Mouse (Mus musculus) adrenal gland (tissue): ENCODE results near the gene Slc7a7.
"Not testable (repeated sequence)": the region's sequence is repeated elsewhere in the genome, so short reads cannot be mapped to it uniquely, and the experiment has no call there.

Source experiments
- intact Hi-C: fragments of 180-260 bp; cut with DNase I; formaldehyde crosslinking; loops from one replicate; pipeline ENCODE4 v1.15.1; 2025

The Slc7a7 gene

GRCm38 (mm10) chr14:54381816-54382215 lies 35.8 kb downstream of the Slc7a7 start:
- intact Hi-C loops: no loop called here

DNA sequence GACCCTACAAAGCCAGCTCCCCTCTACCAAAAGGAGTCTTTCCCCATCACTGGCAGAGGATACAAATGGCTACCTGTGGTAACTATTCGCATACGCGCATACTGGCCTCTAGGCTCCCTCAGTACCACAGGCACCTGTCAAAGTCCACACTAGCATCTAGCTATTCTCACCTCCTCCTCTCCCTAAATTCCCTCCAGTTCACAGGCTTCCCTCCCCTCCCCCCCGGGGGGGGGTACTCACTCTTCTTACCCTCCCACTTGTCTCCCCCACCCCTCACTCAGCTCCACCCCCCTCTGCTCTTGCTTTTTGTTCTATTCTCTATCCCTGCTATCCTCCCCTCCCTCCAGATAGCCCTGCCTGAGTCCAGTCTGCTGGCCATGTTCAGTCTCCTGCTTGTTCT lies 37.0 kb downstream of the Slc7a7 start:
- intact Hi-C loops: no loop called here

DNA sequence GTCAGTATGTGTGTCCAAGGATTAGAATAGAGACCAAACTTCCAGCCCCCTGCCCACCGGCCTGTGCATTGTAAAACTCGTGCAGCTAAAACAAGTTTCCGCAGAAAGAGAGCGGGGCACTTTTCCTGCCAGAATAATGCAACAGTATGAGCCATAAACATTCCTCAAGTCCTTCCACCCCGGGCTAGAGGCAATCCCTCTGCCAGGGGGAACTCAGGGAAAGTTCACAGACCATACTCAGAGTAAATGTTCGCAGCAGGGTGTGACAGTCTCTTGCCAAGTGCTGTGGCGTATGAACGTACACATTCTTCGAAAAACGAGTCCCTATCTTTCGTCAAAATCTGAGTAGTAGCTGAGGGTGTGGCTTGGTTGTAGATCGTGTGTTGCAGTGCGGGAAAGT lies 38.0 kb downstream of the Slc7a7 start:
- intact Hi-C loops: loop anchor here (5.0 kb wide), 1 partner anchor 33 kb away; no protein-coding TSS in a partner anchor

GRCm38 (mm10) chr14:54377166-54377565 lies 40.4 kb downstream of the Slc7a7 start:
- intact Hi-C loops: loop anchor here (5.0 kb wide), 1 partner anchor 35 kb away; no protein-coding TSS in a partner anchor

DNA sequence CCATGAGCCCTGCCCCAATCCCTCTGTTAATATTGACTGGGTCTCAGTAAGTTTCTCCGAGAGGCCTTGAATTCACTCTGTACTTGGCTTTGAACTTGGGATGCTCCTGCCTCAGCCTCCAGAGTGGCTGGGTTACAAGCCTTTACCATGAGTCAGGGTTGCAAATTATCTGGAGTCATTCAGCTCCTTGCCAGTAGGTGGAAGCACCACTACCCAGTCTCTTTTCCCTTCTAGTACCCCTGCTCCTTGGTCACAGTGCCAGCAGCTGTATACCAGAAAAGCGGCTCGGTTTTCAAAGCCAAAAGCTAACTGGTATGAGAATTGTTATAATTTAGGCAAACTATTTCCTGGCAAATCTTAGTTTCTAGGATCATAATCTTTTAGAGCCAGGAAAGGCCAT lies 41.7 kb downstream of the Slc7a7 start:
- intact Hi-C loops: loop anchor here (5.0 kb wide), 1 partner anchor 36 kb away; no protein-coding TSS in a partner anchor

- intact Hi-C loops: no loop called here
Measured at GRCm38 (mm10) chr14:54372923-54373322, 44.7 kb downstream of the Slc7a7 start.

DNA sequence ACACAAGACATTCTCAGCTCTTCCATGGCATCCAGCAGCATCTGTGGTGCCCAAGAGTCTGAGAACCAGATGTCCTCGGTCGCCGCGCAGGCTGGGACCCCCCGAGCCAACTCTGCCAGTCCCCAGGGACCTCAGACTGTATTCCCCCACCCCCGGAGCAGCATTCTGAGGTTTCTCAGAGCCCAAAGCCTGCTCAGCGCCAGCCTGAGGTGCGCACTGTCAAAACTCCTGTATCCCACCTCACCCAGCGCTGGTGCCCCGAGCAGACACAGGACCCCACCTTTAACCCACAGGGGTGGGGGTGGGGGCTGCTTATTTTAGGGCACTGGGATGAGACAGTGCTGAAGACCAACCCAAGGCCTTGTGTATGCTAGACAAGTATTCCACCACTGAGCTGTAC lies 46.1 kb downstream of the Slc7a7 start:
- intact Hi-C loops: no loop called here

- intact Hi-C loops: no loop called here
Measured at GRCm38 (mm10) chr14:54370595-54370994, 47.0 kb downstream of the Slc7a7 start.

- intact Hi-C loops: no loop called here
Measured at GRCm38 (mm10) chr14:54369372-54369771, 48.2 kb downstream of the Slc7a7 start.

- intact Hi-C loops: no loop called here
Measured at GRCm38 (mm10) chr14:54367429-54368060, 50.0 kb downstream of the Slc7a7 start.

DNA sequence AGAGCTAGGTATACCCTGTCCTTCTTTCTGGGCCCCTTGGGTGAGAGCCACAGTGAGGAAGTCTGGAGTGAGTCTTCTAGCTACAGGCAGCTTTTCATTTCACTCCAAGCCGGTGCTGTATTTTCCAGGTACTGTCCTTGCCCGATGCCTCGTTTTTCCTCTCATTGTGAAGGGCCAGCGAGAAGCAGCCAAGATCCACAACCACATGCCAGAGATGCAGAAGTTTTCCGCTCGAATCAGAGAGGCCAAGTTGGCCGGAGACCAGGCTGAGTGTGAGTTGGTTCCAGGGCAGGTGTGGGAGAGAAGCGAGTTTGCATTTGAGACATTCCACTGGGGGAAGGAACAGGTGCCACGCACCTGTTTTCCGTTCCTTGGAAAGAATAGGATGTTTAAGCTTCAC lies 51.0 kb downstream of the Slc7a7 start:
- intact Hi-C loops: no loop called here

DNA sequence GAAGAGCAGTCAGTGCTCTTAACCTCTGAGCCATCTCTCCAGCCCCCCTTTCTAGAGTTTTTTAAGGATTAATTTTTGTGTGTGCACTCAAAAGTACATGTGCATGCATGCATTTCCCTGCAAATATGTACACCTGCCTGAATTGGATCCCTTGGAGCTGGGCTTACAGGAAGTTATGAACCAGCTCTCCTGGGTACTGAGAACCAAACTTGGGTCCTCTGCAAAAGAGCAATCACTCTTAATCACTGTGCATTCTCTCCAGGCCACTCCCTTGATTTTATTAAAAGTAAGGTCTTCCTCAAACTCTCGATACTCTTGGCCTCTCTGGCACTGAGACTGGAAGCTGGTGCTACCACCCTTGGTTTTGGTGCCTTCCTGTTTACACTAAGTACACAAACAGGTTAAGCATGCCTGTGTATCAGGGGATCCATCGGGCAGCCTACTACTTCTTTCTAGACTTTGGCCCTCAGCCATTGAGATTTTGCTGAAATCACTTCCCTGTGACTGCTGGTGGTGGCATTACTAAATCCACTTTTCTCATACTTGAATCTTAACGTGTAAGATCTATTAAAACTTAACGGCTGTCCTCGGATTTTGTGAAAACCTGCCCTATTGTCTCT lies 52.4 kb downstream of the Slc7a7 start:
- intact Hi-C loops: no loop called here

DNA sequence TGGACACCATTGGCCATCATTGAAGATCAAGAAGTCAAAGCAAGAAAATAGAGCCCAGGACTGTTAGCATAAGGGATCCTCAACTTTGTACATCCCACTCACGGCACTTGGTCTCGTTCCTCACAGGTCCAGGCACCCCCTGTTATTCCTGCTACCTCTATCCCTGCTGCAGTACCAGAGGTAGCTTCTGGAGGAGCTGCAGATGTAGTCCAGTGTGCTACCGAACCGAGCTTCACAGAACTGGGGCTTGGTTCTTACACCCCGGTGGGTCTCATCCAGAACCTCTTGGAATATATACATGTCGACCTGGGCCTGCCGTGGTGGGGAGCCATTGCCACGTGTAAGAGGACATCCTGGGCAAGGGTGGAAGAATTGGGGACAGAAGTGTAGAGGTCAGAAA lies 54.4 kb downstream of the Slc7a7 start:
- intact Hi-C loops: no loop called here

DNA sequence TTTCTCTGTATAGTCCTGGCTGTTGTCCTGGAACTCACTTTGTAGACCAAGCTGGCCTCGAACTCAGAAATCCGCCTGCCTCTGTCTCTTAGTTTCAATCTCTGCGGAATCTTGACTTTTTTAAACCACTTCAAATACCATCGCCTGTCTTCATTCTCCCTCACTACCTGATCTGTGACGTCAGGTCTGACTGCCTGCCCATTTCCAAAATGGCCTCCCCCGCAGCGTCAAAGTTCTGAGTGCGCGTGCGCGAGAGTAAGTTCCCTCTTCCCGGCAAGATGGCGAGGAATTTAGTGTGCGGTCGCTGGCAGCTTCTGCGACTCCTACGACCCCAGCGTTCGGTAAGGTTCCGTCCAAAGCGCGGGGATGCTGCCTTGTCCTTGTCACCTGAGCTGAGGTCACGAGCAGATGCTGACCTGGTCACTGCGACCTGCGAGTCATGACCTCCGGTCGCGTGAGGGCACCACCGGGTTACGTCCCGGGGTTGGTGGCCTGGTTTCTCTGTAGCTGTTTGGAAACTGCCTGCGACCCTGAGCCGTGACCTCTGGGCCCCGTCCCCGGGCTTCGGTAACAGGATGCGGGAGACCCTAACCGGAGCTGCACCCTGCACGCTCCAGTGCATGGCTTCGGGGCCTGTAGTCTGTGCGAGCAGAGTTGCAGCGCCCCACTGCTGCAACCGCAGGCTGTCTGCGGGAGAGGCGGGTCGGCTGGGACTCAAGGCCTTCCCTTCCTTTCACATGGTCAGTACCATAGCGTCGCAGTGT lies 56.8 kb downstream of the Slc7a7 start, which contains the start of gene Oxa1l:
Gene Oxa1l (plus strand): TSS at position 258 of the 764 bp plus-strand sequence.
- intact Hi-C loops: no loop called here

DNA sequence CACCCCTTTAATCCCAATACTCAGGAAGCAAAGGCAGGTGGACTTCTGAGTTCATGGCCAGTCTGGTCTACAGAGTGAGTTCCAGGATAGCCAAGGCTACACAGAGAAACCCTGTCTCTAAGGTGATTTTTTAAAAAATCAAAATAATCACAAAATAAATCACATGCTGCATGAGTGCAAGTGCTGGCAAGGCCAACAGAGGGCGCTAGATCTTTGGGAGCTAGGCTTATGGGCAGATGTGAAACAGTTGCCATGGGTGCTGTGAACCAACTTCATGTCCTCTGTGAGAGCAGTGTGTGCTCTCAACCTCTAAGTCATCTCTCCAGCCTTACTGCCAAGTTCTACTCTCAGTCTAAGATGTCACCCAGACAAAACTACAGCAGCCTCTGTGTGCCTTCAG lies 63.2 kb downstream of the Slc7a7 start:
- intact Hi-C loops: no loop called here

DNA sequence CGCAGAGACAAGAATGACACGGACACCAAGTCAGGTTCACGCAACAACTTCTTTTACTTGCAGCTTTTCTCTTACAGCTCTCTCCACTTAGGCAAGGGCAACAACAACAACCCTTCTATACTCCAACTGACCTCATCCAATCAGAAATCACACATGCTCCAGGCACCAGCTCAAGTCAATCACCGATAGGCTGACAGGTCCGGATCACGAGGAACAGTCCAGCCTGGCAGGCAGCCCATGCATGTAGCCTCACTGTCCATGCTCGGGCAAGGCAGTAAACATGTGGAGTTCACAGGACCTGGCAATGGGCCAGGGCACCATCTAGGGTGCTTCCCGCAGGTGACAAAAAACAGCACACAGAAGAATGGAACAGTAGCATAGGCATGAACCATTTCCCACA lies 65.3 kb downstream of the Slc7a7 start:
- intact Hi-C loops: no loop called here

DNA sequence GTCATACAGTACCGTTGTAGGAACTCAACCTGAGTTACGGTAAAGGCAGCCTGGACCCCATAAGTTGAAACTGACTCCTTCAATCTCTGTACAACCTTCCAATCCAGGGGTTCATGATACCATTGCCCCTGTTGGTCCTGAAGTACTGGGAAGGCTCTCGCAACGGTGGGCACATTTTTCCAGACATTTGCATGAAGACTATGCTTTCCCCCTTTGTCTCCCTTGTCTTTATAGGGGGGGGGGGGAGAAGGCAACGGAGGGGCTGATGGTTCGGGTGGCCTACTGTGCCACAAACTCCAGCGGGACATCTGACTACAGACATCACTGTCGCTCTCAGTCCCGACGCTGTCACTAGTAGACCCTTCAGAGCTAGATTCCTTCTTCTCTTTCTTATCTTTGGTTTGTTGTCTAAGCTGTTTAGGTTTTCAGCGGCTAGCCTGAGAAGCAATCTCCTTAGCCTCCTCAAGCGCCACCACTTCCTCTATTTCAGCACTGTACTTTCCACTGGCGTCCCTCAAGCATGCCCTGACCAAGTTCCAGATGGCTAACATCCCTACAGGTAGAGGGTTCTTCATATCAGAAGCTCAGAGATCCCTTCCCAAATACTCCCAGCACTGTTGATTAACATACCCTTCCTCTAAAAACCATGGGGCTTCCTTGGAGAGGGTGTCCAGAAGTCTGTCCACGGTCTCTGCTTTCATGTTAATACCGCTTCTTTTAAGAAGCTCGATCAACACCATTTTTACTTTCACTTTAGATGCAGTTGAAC lies 66.6 kb downstream of the Slc7a7 start:
- intact Hi-C loops: not testable (repeated sequence)

DNA sequence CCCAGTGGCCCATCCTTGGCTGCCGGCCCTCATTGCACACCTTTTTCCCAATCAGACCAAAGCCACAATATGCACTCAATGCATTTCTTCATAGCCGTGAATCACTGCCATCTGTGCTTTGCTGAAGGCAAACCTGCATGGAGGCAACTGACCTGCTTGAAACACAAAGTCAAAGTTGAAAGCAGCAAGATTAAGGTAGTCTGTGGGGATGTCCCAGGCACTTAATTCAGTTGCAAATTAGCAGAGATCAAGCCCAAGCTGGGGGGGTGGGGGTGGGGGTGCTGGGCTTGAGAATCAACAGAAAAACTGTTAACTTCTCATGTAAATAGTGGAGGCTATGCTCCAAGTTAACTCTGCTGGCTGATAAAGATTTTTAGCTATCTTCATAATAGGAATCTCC lies 75.8 kb downstream of the Slc7a7 start:
- intact Hi-C loops: not testable (repeated sequence)

GRCm38 (mm10) chr14:54340836-54341235 lies 76.7 kb downstream of the Slc7a7 start:
- intact Hi-C loops: no loop called here

GRCm38 (mm10) chr14:54333452-54334189 lies 84.0 kb downstream of the Slc7a7 start:
- intact Hi-C loops: no loop called here
